Mouse (Mus musculus) heart, adult 11 months (tissue): ENCODE results near the gene Gm29582.
"Not testable (repeated sequence)": the region's sequence is repeated elsewhere in the genome, so short reads cannot be mapped to it uniquely, and the experiment has no call there.

ENCODE experiments used
- DNase-seq: peaks from one replicate; pipeline ENCODE4 v3.0.0; 2022

Gene Gm29582

GRCm38 (mm10) chrY:30738461-30738860 lies at the start of gene Gm29582:
Gm29582 (minus strand) TSS chrY:30738561.
- not testable (repeated sequence) for DNase-seq
